Mouse (Mus musculus): ENCODE measurements around the gene Prl8a6. TPM values are rescaled to one million over a fixed set of nuclear protein-coding genes. Genes with fewer than 3 reads are reported as not detected.

The Prl8a6 gene
- not detected for total RNA-seq (2023)

GRCm38 (mm10) chr13:27438588-27438987 is at the start of gene Prl8a6:
Prl8a6 (minus strand) TSS chr13:27438688.

GRCm38 (mm10) chr13:27390746-27391145 is 47.7 kb downstream of the Prl8a6 start, which contains the start of gene Prl2b1:
Prl2b1 (minus strand) TSS chr13:27390846.

Other genes starting within 250 kb of the Prl8a6 start
- gene Prl3c1, start 242.0 kb downstream of the Prl8a6 start, total RNA-seq (2023) = not detected
- not detected for gene Prl3b1, start 196.8 kb downstream of the Prl8a6 start, total RNA-seq (2023)
- gene Prl3a1, start 179.3 kb downstream of the Prl8a6 start, total RNA-seq (2023) = not detected
- gene Prl6a1, start 126.1 kb downstream of the Prl8a6 start, total RNA-seq (2023) = not detected
- not detected for gene Prl8a2, start 93.0 kb downstream of the Prl8a6 start, total RNA-seq (2023)
- not detected for gene Prl2b1, start 47.8 kb downstream of the Prl8a6 start, total RNA-seq (2023)
- gene Prl8a8, start 74.5 kb upstream of the Prl8a6 start, total RNA-seq (2023) = not detected
- gene Prl8a9, start 125.9 kb upstream of the Prl8a6 start, total RNA-seq (2023) = not detected
- not detected for gene Prl8a1, start 143.5 kb upstream of the Prl8a6 start, total RNA-seq (2023)
- gene Prl7b1, start 171.9 kb upstream of the Prl8a6 start, total RNA-seq (2023) = not detected
- not detected for gene Prl7a1, start 203.8 kb upstream of the Prl8a6 start, total RNA-seq (2023)
- not detected for gene Prl7a2, start 229.3 kb upstream of the Prl8a6 start, total RNA-seq (2023)

All from CD4-positive naive resting alpha-beta T cell, adult 57 days (primary cell).